Mouse (Mus musculus): ENCODE results near the gene Kpna1.

- TF ChIP-seq MAX (IDR thresholded peaks at IDR 0.05; ENCODE audit: low read depth) (no peak), TCF12 (IDR thresholded peaks at IDR 0.05; ENCODE audit: insufficient read depth, poor library complexity, severe bottlenecking) (no peak), CEBPB (IDR thresholded peaks at IDR 0.05; ENCODE audit: insufficient read depth, poor library complexity, severe bottlenecking) (no peak), MYOD1 (IDR thresholded peaks at IDR 0.05; ENCODE audit: control insufficient read depth in 1 of 3, insufficient read length in 2 of 3, low read depth in 2 of 3) (no peak), POLR2A (IDR thresholded peaks at IDR 0.05; ENCODE audit: insufficient read length, low read depth) (no peak), E2F4 (IDR thresholded peaks at IDR 0.05; ENCODE audit: insufficient read depth) (no peak), USF1 (IDR thresholded peaks at IDR 0.05; ENCODE audit: low read depth) (no peak), SRF (IDR thresholded peaks at IDR 0.05; ENCODE audit: control insufficient read depth, insufficient read length, low read depth) (no peak), MYOG (IDR thresholded peaks at IDR 0.05; ENCODE audit: control insufficient read depth in 1 of 3, insufficient read depth in 1 of 3, insufficient read length in 2 of 3, low read depth in 2 of 3) (no peak), POLR2AphosphoS2 (IDR thresholded peaks at IDR 0.05; ENCODE audit: insufficient read length, low read depth) (no peak)
Observed at GRCm38 (mm10) chr16:36008396-36008795, 29.8 kb downstream of the Kpna1 start.
